Mouse (Mus musculus): ENCODE data around the gene Fchsd2.

Fchsd2 gene

DNA sequence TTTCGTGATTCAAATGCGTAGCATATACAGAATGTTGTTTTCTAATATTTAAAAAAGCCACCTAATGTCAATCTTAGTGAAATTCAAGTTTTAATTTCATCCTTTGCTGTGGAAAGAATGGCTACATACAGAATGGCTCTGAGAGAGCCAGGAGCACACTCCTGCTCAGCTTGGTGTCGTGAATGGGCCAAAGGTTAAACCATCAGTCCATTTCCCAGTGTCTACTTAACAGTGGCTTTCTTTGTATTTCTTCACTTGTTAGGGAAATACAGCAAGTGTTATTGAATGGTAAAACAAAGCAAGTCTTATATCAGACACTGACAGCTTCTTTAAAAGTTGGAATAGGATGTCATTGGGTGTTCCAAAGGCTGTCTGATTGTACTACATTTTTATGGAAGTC, 80.7 kb downstream of the Fchsd2 start:
- no peak for DNase-seq (ENCODE audit: extremely low read depth, low read depth, low spot score)

- no peak for DNase-seq (ENCODE audit: extremely low read depth, low read depth, low spot score)
These were observed 86.1 kb downstream of the Fchsd2 start for GRCm38 (mm10) chr7:101178751-101179150.

DNA sequence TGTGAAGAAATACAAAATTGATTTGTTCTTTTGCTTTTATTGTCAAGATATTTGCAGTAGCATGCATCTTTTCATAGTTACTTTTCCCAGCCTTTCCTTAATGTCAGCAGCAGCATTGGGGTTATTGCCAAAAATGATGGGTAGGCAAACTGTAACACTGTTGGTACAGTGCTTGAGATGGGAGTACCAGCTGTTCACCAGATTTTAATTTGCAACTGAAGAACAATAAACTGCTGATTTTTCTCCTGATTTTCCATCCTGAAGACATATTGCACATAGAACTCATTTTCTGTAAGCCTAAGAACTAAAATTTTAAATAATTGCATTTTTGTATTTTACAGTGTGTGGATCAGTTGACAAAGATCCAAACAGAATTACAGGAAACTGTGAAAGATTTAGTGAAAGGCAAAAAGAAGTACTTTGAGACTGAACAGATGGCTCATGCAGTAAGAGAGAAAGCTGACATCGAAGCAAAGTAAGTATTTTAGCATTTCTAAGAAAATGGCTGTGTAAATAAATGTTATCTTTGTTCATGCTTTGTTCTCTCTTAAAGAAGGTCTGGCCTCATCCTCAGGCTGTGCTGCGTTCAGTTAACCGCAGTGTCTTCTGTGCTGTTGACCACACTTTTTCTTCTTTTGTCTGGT, 98.8 kb downstream of the Fchsd2 start:
- no peak for DNase-seq (ENCODE audit: extremely low read depth, low read depth, low spot score)

DNA sequence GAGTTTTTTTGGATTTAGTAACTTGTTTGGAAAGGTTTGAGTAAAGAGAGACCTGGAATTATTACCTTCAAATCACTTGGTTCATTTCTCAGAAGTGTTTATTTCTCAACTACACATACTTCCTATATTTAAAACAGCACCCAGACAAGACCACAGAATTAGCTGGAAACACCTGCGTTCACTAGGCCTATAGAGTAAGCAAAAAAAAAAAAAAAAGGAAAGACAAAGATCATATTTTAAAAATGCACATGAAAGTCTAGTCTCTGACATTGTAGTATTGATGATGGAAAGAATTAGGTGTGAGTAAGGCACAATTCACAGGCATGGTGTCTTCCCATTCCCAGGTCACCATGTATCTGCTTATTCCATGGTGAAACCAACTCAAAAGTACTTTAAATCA, 118.2 kb downstream of the Fchsd2 start:
- no peak for DNase-seq (ENCODE audit: extremely low read depth, low read depth, low spot score)

GRCm38 (mm10) chr7:101213515-101214263, 121.0 kb downstream of the Fchsd2 start:
- DNase-seq (ENCODE audit: extremely low read depth, low read depth, low spot score), result no peak

GRCm38 (mm10) chr7:101216724-101217123, 124.1 kb downstream of the Fchsd2 start:
- DNase-seq (ENCODE audit: extremely low read depth, low read depth, low spot score), result no peak

GRCm38 (mm10) chr7:101223501-101223900, 130.8 kb downstream of the Fchsd2 start:
- DNase-seq (ENCODE audit: extremely low read depth, low read depth, low spot score), result no peak

DNA sequence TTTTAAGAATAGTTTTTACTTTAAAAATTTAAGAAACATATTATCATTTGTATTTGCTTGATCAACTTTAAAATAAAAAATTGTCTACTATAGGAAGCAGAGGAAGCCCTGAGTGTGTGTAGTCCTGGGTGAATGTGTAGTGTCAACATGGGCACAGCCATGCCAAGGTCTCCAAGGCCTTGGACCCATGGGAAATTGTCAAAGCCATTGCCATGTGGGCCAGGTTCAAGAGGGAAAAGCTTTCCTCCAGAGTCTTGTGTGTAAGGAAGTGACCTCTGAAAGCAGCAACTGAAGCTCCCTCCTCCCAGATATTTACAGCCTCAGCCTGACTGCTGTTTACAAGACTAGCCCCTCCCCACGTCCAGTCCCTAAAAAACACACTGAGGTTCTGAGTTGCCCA, 136.7 kb downstream of the Fchsd2 start:
- no peak for DNase-seq (ENCODE audit: extremely low read depth, low read depth, low spot score)

GRCm38 (mm10) chr7:101231458-101231857, 138.8 kb downstream of the Fchsd2 start:
- no peak for DNase-seq (ENCODE audit: extremely low read depth, low read depth, low spot score)

DNA sequence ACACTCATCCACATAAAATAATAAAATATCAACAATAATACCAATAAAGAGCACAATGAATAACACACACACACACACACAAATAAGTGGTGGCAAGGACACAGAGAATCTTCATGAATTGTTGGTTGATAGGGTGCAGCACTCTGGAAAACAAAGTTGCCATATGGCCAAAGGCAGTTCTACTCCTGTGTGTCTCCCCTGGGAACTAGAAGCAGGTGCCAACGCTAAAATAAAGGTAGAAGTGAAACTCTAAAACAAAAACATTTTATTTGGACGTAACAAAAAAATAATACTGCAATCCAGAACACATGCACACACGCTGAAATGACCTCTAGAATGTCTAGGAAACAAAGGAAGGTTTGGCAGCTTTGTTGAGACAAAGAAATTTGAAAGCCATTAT, 140.1 kb downstream of the Fchsd2 start:
- no peak for DNase-seq (ENCODE audit: extremely low read depth, low read depth, low spot score)

- DNase-seq (ENCODE audit: extremely low read depth, low read depth, low spot score), result no peak
These were observed 144.2 kb downstream of the Fchsd2 start for GRCm38 (mm10) chr7:101236712-101237473.

DNA sequence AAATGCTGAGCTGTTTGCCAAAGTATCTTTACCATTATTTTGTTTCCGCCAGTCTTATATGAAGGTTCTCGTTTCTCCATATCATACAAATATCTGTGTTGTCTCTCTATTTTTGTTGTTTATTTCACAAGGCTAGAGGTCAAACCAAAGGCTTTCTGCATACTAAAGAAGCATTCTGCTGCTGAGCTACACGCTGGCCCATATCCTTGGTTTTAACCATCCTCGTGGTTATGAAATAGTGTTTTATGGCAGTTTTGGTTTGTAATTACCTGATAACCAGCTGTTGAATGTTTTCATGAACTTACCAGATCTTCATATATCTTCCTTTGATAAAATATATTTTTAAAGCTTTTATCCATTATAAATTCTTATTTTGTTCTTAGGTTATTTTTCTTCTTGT, 156.1 kb downstream of the Fchsd2 start:
- DNase-seq (ENCODE audit: extremely low read depth, low read depth, low spot score), result no peak

DNA sequence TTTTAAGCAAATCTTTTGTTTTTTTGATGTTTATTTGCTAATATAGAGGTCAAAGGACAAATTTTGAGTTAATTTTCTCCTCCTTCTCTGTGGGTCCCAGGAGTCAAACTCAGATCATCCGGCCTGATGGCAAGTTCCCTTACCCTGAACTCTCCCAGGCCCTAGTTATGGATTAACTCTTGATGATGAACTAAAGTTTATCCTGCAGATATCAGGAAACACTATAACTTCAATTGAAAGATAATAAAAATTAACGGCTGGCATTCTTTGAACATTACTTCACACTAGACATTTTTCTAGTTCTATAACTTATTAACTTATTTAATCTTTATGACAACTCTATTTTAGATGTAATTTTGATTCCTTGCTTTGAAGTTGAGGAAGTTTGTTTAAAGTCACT, 156.5 kb downstream of the Fchsd2 start:
- no peak for DNase-seq (ENCODE audit: extremely low read depth, low read depth, low spot score)

DNA sequence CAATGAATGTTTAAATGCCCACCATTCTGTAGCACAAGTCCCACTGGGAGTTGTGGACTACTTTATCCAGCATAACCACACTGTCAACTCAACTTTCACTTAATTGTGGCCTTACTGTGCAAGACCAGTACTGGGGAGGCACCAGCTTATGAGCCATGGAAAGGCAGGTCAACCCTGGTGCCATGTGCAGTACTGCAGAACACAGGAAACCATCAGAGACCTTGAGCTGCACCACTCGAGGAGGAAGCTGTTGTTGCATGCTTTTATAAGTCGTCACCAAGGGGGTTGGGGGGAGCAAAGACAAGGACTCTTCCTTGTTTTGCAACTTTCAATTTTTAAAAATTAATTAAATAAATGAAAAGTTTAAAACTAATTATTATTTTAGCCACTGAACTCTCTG, 160.4 kb downstream of the Fchsd2 start:
- no peak for DNase-seq (ENCODE audit: extremely low read depth, low read depth, low spot score)

- DNase-seq (ENCODE audit: extremely low read depth, low read depth, low spot score), result no peak
These were observed 165.8 kb downstream of the Fchsd2 start for GRCm38 (mm10) chr7:101258482-101258881.

DNA sequence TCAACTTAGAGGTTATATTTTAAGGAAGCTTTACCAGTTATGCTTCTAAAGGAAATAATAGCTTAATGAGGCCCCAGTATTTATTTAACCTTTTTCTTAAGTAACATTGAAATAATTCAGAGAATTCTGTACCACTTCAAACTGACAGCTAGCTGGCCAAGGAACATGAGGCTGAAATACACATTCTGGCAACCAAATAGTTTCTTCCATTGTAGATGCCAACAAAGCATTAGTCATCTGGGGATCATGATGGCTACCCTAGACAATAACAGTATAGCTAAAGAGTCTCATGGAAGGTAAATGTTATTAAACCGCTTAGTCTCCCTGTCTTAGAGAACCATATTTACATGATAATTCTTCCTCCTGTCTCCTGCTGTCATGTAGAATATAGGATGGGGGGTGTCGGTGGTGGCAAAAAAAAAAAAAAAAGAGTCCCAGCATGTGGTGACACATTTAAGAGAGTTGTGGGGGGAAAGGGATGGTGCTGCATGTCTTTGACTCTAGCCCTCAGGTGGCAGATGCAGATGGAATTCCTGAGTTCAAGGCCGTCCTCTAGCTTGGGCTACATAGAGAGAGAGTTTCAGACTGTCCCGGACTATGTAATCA, 169.4 kb downstream of the Fchsd2 start:
- DNase-seq (ENCODE audit: extremely low read depth, low read depth, low spot score), result no peak

GRCm38 (mm10) chr7:101263511-101263910, 170.8 kb downstream of the Fchsd2 start:
- no peak for DNase-seq (ENCODE audit: extremely low read depth, low read depth, low spot score)

GRCm38 (mm10) chr7:101267457-101268259, 175.0 kb downstream of the Fchsd2 start:
- DNase-seq (ENCODE audit: extremely low read depth, low read depth, low spot score), result no peak

DNA sequence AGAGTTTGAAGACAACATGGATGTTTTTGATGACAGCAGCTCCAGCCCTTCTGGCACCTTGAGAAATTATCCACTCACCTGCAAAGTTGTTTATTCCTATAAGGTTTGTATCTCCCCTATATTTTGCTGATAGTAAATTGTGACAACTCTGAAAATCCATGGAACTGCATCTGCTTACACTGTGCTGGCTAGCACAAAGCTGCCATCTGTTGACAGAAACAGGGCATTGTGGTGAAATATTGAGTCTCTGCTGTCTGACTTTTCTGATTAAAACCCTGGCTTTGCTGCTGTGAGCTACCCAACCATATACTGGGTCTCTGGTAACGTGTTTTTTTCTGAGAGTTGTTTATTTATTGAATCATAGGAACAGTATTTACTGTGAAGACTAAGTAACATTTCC, 178.9 kb downstream of the Fchsd2 start:
- DNase-seq (ENCODE audit: extremely low read depth, low read depth, low spot score), result no peak

- no peak for DNase-seq (ENCODE audit: extremely low read depth, low read depth, low spot score)
These were observed 179.9 kb downstream of the Fchsd2 start for GRCm38 (mm10) chr7:101272466-101273160.

Measured in fat pad, adult 2 months (tissue).